Mouse (Mus musculus) lung, postnatal 36 days (tissue): Measurements from ENCODE around the gene Mrrf.

Source experiments
- DNase-seq: peaks from one replicate; pipeline ENCODE4 v3.0.0; 2022; ENCODE audit warnings: mixed read lengths

Mrrf gene

DNA sequence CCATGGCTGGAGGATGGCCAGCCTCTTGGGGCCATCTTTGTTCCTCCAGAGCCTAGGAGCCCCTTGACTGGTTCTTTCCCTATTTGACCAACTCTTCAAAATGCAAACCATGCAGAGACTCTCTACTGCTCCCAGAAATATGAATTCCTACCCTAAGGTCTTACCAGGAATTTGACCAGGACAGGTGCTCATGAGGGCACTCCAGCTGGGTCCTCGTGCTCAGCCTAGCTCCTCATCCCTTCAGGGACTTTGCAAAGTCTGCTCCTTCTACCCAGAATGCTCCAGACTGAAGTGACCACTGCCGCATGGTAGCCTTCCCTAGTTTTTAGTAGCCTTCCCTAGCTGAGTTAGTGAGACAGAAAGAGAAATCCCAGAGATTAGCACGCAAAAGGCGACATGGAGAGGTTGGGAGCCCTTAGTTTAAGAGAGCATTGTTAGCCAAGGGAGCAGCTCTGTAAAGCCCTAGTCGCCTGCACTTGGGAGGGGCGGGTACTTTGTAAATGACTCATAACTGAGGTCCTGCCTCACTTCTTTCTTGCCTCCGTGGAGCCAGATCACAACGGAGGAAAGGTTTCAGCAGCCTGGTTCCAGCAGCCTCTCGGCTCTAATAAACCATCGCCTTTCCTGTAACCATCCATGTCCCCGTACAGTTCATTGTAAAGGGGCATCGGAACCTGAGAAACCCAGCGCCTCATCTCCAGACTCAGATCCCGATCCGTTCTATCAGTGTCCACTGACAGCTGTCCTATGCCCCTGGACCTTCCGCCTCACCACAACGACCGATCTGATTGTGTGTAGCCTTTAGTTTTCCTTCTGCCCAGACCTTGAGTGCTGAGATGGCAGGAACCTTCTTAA lies 65.8 kb downstream of the Mrrf start:
- DNase-seq, result peak; percentile 49

DNA sequence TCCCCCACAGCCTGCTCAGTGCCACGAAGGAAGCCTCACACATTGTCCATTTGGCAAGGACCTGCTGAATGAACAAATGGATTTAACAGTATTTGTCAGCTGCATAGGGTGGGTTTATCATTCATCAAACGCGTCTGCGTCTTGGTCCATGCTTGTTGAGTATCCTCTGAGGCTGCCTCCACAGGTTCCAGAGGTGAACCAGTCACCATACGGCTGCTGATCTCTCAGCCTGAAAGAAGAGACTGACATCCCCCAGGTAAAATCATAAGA lies 66.4 kb downstream of the Mrrf start:
- DNase-seq, result no peak

DNA sequence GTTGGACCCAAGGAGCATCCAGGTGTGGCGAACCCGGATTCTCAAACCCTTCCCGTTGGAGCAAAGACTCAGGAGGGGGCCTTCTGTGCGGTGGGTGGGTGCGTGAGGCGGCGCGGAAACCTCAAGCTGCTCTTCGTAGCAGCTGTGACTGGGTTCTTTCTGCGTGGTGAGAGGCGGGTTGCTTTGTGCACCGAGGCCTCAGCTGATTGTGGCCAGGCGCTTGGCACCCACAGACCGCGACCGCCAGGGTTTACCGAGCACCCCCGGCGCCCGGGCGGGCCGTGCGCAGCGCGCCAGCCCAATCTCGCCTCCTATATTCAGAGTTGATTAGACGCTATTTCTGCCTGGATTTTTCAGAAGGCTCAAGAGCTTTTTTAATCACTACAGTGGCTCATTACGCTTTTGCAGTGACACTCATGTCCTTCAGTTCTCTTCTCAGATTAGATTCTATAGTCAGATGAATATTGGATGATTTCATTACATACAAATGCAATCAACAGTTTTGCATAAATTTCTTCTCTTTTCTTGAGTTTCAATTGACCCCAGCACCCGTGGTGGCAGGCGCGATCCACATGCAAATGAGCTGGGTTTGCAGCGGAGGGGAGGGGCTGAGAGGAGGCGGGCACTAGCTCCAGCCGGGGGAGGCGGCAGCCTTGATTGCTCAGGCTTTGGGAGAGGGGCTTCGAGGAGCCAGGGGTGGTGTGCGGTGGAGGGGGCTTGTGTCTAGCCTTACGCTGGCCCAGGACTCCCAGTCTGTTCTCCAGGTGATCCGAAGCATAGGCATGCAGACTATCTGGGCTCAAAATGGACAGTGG lies 67.0 kb downstream of the Mrrf start:
- peak; percentile 41 for DNase-seq

DNA sequence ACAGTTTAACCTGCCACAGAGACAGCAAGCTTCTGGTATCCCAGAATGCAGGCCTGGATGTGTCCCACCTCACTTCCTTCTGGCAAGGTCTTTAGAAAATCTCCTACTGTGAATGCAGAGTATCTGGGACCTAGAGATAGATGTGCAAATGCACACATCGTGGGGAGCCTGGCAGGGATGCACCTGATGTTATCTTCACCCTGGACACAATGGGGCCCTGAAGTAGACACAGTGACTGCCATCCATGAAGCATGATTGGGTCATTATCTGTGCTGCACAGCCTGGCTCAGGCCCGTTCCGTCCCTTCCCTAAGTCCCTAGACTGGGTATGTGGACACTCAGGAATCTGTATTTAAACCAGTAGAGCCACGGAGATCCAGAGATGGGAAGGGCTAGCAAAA lies 68.4 kb downstream of the Mrrf start:
- DNase-seq, result no peak

DNA sequence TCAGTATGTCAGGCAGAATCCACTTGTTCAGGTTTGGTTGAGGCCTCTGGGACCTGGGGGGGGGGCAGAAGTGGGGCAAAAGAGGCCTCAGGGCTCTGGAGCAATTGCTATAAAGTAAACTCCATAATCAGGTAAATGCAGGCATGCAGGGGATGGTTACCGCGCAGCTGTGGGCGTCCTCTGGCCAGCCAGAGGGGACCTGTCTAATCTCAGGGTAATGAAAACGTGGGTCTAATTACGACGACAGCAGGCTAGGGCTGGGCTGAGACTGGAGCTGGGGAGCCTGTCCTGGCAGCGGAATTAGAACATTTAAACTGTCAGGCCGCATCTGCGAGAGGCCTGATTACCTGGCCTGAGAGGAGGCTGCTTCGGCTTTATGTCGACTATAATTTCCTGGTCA lies 70.9 kb downstream of the Mrrf start:
- no peak for DNase-seq

DNA sequence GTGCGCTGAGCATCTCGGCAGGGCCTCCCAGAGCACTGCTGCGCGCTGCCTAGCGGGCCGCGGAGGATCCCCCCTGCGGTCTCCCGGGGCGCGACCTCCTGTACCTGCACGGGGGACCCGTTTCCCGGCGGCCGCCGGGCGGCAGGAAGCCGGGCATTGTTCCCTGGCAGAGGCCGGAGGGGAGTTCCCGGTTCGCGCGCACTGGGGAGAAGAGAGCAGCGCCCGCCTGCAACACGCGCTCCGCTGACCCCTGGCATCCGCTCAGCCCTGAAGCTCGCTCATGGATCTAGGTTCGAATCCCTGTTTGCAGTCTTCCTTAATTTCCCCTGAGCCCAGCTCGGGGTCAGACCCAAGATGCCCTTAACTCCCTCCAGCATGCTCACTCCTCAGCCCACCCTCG lies 74.6 kb downstream of the Mrrf start:
- peak; percentile 44 for DNase-seq

DNA sequence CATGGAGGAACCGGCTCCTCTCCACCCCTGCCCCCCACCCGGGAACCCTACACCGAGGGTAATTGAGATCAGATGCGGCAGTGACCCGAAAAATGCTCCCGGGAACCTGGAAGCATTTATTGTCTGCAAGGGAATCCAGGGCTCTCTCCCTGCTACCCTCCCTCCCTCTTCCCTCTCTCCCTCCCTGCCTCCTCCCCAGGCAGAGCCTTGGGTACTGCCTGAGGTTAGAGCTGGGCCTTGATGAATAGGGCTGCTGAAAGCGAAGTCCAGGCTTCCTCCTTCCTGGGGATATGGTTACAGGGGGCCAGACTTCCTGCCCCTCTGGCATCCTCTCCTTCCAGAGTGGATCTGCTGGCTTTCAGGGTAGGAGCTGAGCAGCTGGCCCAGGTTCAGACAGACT lies 75.6 kb downstream of the Mrrf start:
- DNase-seq, result no peak

DNA sequence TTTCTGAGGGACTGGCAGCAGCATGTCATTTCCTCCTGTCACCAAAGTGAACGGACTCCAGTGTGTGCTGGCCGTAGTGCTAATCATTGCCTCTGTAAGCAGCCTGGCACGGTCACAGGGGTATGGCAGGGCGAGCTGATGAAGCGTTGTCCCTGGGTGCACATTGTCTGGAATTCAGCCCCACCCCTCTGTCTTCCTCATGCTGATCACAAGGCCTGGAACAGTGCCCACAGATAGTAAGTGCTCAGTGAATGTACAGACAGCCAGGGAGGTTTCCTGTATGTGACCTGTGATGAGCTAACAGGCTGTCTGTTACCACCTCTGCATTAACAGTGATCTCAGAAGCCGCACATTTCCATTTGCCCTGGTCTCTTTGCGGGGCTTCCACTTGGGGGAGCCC lies 76.9 kb downstream of the Mrrf start:
- peak; percentile 76 for DNase-seq

DNA sequence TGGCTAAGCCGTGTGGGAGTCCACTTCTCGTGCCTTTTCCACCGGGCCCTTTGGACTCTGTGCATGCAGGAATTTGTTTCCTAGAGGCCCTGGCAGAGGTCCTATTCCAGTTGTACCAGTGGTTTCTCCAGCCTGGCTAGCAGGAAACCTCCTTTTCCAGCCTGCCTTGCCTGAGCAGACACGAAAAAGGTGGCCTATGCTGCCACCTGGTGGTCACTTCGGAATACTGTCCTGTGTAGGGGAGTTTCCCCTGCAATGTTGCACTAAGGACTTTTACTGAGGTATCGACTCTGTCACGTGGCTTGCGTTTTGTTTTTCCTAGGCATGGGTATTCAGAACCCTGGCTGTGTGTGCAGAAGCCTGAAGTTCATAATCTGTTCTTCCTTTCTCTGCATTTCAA lies 77.8 kb downstream of the Mrrf start:
- peak; percentile 92 for DNase-seq

DNA sequence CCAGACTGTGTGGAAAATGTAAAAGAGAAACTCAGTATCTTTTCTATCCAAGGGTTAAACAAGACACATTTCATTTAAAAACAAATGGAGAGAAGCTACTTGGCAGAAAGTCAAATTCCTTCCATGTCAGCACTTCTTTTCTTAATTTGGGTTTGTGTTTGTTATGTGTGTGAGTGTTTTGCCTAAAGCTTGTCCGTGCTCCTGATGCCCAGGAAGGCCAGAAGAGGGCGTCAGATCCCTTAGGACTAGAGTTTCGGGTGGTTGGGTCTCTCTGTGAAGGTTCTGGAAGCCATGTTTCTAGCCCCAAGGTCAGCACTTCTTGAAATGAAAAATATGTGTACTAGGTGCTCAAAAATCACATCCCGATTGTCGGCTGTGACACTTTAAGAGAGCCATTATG lies 78.2 kb downstream of the Mrrf start:
- DNase-seq, result peak; percentile 70

DNA sequence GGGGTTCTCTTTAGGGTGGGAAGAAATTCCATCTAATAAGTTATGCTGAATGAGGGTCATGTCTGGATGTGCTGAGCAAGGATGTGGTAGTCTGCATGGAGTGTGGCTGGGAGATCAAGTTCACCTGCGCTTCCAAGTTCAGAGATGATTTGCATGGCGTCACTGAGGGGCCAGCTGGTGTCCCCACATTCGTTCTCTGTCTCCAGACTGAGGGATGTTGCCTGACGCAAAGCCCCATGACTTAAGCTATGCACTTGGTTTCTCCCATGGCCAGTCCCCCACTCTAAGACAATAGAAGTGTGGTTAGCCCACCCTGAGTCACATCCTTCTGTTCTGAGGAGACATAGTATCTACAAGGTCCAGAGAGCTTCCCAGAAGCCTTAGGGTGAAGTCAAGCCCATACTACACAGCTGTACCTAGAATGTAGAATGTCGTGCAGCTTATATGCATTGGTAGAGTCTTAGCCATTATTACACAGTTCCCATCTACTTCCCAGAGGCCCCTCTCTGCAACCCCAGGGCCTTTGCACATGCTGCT lies 79.1 kb downstream of the Mrrf start:
- DNase-seq, result no peak

DNA sequence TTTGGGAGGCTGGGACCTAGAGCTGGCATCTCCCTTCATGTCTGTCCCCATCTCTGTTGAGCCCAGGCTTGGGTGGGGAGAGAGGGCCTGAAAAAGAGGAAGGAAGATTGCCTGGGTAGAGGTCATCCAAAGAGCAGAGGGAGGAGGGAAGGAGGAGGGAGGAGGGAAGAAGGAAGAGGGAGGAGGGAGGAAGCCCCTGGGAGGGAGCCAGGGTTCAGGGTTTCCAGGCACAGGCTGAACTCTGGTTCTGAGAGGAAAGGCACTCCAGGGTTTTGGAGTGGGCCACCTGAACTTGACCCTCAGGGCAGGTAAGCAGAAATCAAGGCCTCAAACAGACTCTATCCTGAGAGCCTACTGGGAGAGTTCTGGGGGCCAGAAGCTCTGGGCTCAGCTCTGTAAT lies 80.4 kb downstream of the Mrrf start:
- DNase-seq, result peak; percentile 84

DNA sequence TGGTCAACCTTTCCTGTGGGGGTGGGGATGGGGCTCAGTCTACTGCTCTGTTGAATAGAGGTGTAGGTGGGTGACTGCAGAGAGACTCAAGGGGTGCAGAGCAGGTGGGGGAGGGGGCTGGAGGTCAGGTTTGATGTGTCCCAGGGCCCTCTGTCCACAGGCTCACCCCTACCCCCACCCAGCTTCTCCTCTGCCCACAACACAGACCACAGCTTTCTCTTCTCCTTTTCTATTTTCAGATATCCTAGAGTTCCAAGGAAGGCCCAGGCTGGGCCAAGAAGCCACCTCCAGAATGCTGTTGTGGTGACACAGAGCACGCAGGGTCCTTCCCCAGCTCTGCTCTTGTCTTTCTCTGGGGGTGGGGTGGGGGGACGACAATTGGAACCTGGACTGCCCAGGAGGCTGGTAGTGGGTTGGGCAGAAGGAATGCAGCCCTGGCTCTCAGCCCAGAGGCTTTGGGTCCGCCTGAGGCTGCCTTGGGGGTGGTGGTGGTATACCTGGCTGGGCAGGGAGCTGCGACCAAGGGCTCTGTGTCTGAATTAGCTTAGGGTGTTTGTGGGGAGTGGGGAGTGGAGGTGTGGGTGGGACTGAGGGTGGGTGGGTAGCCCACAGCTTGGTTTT lies 80.9 kb downstream of the Mrrf start:
- peak; percentile 63 for DNase-seq

DNA sequence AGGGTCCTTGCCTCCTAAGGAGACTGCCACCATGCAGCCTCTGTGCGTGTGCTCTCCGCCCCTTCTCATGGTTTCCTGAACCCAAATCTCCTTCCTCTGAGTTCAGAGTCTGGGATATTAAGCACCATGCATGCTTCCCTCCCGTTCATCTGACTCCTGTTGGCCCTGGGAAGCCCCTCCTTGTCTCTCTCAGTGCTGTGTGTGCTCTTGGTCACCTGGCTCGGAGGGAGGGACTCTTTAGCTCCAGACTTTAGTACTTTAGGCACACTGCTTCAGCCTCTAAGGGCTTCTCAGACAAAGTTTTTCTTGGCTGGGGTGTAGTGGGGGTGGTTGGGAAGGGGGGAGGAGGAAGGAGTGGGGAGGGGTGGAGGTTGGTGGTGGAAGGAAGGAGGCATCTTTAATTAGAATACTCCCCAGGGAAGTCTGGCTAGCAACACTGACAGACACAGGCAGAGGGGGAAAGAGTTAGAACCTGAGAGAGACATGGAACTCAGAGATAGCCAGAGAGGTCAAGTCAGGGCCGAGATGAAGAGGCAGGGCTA lies 81.6 kb downstream of the Mrrf start:
- DNase-seq, result peak; percentile 50

DNA sequence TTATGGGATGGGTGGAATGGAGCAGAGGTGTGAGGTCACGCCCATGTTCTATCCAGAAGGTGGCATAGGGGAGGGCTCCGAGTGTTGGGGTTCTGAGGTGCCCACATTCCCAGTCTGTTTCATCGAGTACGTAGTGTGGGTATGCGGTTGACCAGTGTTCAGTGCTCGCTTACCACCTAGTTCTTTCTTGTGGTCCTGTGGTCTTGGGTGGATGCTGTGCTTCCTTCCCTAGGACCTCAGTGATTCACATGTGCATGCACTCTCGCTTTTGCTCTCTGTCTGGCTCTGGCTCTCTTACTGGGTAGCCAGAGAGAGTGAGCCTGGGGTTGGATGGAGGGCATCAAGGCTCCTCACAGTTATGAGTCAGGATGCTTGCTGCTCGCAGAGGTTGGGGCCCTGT lies 83.9 kb downstream of the Mrrf start:
- DNase-seq, result no peak

DNA sequence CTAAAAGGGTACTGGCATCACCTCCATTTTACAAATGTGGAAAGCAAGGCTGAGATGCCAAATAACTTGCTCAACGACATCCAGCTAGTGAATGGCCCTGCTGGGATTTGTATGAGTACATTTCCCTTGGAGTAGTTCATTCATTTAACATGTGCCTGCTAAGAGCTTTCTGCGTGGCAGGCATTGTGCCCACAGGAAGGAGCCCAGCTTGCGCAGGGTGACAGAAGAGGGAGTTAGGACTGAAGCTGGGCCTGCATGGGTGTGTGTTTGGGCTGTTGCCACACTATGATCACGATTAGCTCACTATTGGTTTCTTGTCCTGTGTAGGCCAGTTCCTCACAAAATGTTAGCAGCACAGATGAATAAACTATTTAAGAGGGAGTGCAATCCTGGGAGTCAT lies 84.7 kb downstream of the Mrrf start:
- DNase-seq, result peak; percentile 40

DNA sequence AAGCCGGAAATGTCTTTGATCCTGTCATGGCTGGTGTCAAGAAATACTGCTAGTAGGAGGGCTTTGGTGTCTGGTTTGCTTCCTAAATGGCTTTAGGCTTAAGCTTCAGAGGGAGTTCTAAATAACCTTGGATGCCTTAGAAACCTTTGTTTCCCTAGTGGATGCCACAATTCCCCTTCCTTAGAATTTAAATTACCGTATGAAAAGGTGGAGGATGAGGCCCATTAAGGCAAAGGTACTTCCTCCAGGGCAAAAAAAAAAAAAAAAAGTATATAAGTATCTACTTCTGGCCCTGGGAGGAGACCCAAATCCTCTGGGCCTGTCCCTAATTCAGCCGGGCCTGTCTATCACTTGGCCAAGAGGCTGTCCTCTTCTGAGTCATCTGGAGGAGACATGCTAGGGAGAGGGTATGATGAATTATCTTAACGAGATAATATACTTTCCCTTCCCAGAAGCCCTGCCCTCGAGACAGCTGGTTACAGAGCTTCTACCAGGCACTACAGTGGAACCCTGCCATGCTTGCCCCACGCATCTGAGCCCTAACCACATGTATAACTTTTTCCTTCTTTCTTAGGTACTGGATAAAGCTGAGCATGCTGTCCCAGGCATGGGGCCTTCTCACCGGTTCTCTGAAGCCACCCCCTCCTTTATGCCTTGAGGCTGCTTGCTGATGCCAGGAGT lies 86.1 kb downstream of the Mrrf start:
- no peak for DNase-seq

DNA sequence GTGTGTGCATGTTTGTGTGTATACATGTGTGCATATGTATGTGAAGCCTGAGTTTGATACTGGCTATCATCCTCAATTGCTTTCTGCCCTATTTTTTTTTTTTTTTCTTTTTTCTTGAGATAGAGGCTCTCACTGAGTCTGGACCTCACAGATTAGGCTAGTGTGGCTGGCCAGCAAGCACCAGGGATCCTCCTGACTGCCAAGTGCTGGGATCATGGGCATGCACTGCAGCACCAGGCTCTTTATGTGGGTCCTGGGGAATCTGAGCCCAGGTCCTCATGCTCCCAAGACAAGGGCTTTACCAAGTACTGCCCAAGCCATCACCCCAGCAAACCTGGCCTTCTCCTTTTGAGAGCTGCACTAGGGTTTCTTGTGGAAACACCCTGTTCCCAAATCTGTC lies 87.2 kb downstream of the Mrrf start:
- no peak for DNase-seq

DNA sequence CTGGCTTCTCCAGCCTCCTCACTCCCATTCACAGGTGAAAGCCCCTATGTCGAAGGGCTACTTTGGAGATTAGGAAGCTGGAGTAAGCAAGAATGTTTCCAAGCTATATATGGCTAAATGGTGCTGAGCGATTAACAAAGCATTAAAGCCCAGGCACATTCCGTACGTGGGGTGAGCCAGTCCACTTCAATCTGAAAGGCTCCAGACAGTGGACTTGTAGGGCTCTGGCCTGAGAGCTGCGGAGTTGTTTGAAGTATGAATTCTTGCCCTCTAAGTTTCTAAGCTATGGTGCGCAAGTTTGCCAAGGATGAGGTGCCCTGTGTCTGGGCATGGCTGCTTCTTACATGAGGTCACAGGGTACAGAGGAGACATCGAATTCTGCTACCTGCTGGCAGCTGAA lies 88.0 kb downstream of the Mrrf start:
- DNase-seq, result no peak

DNA sequence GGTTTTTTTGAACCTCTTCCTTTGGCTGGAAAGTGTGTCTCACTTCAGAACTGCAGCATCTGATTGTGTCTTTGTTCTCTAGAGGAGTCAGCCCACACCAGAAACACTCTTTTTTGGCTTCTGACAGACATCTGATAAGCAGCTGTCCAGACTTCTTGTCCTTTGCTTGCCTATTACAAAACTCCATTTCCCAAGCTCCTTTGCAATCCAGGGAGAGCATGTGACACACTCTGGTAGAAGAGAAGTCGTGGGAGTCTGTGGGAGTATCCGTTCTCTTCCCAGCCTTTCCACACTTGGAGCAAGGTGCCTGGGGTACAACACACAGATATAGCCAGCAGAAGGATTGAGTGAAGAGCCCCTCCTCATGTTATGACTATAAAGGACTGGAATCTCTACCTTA lies 88.4 kb downstream of the Mrrf start:
- no peak for DNase-seq

DNA sequence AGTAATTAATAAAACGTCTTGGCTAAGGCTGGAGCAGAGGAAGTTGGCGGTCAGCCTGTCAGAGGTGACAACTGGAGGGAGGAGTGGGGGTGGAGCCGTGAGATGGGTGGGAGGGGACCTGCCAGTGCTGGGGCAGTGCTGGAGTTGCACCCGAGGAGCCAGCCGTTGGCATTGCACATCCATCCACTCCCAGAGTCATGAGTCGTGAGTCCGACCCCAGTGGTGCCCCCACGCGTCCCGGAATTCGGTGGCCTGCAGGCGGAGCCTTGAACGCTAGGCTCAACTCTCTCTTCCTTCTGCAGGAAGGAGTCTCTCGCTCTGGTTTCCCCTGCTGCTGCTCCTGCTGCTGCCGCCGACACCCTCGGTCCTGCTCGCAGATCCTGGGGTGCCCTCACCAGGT lies 94.2 kb downstream of the Mrrf start, which contains the start of gene Ptgs1:
Gene Ptgs1, plus strand, starts transcription at position 61 of the 400 bp plus-strand sequence.
- peak; percentile 88 for DNase-seq

DNA sequence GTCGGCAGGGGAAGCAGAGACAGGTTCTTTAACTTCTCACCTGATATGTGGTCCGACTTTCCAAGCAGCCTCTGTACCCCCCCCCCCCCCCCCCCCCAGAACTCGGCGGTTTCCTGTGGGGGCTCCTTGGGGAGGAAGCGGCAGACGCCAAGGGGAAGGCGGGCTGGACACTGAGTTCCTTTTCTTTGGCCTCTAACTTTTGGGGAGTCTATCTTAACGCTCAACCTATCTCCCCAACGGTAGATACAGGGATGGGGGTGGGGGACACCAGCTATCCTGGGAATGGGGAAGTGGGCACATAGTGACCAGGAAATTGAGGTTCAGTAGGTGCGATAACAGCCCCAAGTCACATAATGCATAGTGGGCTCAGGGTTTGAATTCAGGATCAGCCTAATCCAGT lies 94.8 kb downstream of the Mrrf start:
- no peak for DNase-seq
